Mouse (Mus musculus): ENCODE measurements around the gene Esp36. TPM values are rescaled to one million over a fixed set of nuclear protein-coding genes. Genes with fewer than 3 reads are reported as not detected.

The Esp36 gene
- not detected in 2 replicates for polyA plus RNA-seq (2012; rRNA removed)

DNA sequence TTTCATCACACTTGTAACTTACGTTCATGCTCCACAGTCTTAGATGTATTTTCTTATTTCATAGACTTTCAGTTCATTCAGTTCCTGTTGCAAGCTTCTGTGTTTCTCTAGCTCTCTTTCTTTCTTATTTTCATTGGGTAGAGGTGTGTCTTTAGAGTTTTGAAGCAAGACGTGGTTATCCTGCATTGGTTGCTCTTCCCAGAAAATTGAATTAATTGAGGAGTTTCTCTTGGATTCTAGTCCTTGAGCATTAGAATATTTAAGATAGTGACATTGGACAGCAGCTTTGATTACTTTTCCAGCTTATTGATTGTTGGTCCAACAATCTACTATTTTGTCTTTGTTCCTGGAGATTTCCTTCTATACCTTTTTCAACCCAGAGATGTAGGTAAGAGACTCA is at the start of gene Esp36:
Gene Esp36, minus strand, starts transcription at position 101 of the 400 bp plus-strand sequence.

Other genes starting within 250 kb of the Esp36 start
- gene Olfr134, start 248.8 kb downstream of the Esp36 start, polyA plus RNA-seq (2012; rRNA removed), result not detected in 2 replicates
- gene Olfr135, start 215.8 kb downstream of the Esp36 start, polyA plus RNA-seq (2012; rRNA removed), result not detected in 2 replicates
- gene Olfr138, start 159.2 kb downstream of the Esp36 start, polyA plus RNA-seq (2012; rRNA removed), result not detected in 2 replicates
- not detected in 2 replicates for gene Olfr137, start 112.6 kb downstream of the Esp36 start, polyA plus RNA-seq (2012; rRNA removed)
- not detected in 2 replicates for gene Olfr136, start 90.4 kb downstream of the Esp36 start, polyA plus RNA-seq (2012; rRNA removed)
- gene Esp34, start 134.0 kb upstream of the Esp36 start, polyA plus RNA-seq (2012; rRNA removed), result not detected in 2 replicates
- not detected in 2 replicates for gene Esp31, start 219.3 kb upstream of the Esp36 start, polyA plus RNA-seq (2012; rRNA removed)